Mouse (Mus musculus) ES-Bruce4 (cell line): ENCODE measurements around the gene Tubb2b.

Experiments
- CTCF ChIP-seq: IDR thresholded peaks from one replicate; pipeline ENCODE4 v1.8.1; 2011; ENCODE audit warnings: low read depth, low read length
- POLR2A ChIP-seq: IDR thresholded peaks from one replicate; pipeline ENCODE4 v1.8.1; 2011; ENCODE audit warnings: low read length; ENCODE audit not compliant: insufficient read depth

- TF ChIP-seq CTCF (no peak), POLR2A (no peak)
Observed at GRCm38 (mm10) chr13:34106999-34107398, 23.3 kb downstream of the Tubb2b start.
